Mouse (Mus musculus) ES-E14 (cell line): ENCODE results near the gene Ankib1.

Experiments used
- CHD2 ChIP-seq: IDR thresholded peaks from 2 replicates; pipeline ENCODE4 v1.6.1; 2014; ENCODE audit warnings: mild to moderate bottlenecking, low read depth, low read length, inconsistent platforms
- HCFC1 ChIP-seq: IDR thresholded peaks from 2 replicates; pipeline ENCODE4 v1.6.1; 2012; ENCODE audit warnings: low read length, inconsistent platforms, borderline replicate concordance; ENCODE audit not compliant: insufficient read depth
- MAFK ChIP-seq: IDR thresholded peaks from 2 replicates; pipeline ENCODE4 v1.6.1; 2014; ENCODE audit warnings: mild to moderate bottlenecking, low read depth, low read length, inconsistent platforms; ENCODE audit not compliant: insufficient read depth
- ZC3H11A ChIP-seq: IDR thresholded peaks from 2 replicates; pipeline ENCODE4 v1.6.1; 2012; ENCODE audit warnings: low read depth, mild to moderate bottlenecking, inconsistent platforms, low read length, borderline replicate concordance
- ZNF384 ChIP-seq: IDR thresholded peaks from 2 replicates; pipeline ENCODE4 v1.6.1; 2012; ENCODE audit warnings: low read depth, low read length, inconsistent platforms

DNA sequence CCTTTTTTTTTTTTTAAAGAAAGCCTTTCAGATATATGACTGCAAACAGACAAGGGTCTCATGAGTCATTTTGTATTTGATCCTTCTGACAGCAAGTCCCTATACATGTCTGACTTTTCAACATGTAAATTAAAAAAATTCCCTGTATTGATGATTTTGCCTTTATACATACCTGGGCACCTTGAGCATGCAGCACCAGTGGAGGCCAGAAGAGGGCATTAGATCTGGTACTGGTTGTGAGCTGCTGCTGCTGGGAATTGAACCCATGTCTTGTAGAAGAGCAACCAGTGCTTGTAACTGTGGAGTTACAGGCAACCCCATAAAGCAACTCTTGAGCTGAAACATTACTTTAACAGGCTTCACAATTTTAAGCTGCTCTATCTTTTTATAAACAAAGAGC is 20.1 kb downstream of the Ankib1 start:
- TF ChIP-seq HCFC1, result no peak
- TF ChIP-seq MAFK, result no peak
- TF ChIP-seq CHD2, result no peak
- no peak for TF ChIP-seq ZC3H11A
- no peak for TF ChIP-seq ZNF384
